Mouse (Mus musculus): ENCODE measurements around the gene Zfp622. TPM values are rescaled to one million over a fixed set of nuclear protein-coding genes. Genes with fewer than 3 reads are reported as not detected.

Gene Zfp622
- polyA plus RNA-seq, 1 experiment from 2014 or later, result 38.1 TPM

- Histone ChIP-seq H3K4me3 (ENCODE audit: low read length) (no peak overlapping the region), H3K27me3 (ENCODE audit: control insufficient read depth, insufficient read depth, low read length) (no peaks in the 10 kb centered on the region), H3K36me3 (ENCODE audit: control insufficient read depth, insufficient read depth, low read length) (no peaks in the 10 kb centered on the region), H3K9ac (ENCODE audit: low read depth, low read length) (no peak overlapping the region), H3K27ac (ENCODE audit: low read depth, low read length) (no peak overlapping the region), H3K9me3 (ENCODE audit: control insufficient read depth, low read length) (no peaks in the 10 kb centered on the region), H3K4me1 (ENCODE audit: control insufficient read depth, insufficient read depth, low read length) (no peaks in the 10 kb centered on the region), H3K4me2 (replicated peaks; ENCODE audit: low read depth, low read length) (no peak overlapping the region)
- ATAC-seq (ENCODE audit: low FRiP score, low TSS enrichment), result no peak; the same call in 1 of the 2 replicates
- WGBS, result 87% methylated on average over 7 of the region's 7 CpGs
Observed at GRCm38 (mm10) chr15:25946482-25946881, 37.7 kb upstream of the Zfp622 start.

GRCm38 (mm10) chr15:25947383-25947782 lies 36.8 kb upstream of the Zfp622 start:
- Histone ChIP-seq H3K9ac (ENCODE audit: low read depth, low read length) (no peak overlapping the region), H3K27ac (ENCODE audit: low read depth, low read length) (no peak overlapping the region), H3K4me2 (replicated peaks; ENCODE audit: low read depth, low read length) (no peak overlapping the region), H3K9me3 (ENCODE audit: control insufficient read depth, low read length) (no peaks in the 10 kb centered on the region), H3K27me3 (ENCODE audit: control insufficient read depth, insufficient read depth, low read length) (no peaks in the 10 kb centered on the region), H3K4me3 (ENCODE audit: low read length) (no peak overlapping the region), H3K4me1 (ENCODE audit: control insufficient read depth, insufficient read depth, low read length) (no peaks in the 10 kb centered on the region), H3K36me3 (ENCODE audit: control insufficient read depth, insufficient read depth, low read length) (no peaks in the 10 kb centered on the region)
- WGBS, result 86% methylated on average over 8 of the region's 8 CpGs
- no peak for ATAC-seq (ENCODE audit: low FRiP score, low TSS enrichment)

GRCm38 (mm10) chr15:25948257-25949223 lies 35.6 kb upstream of the Zfp622 start:
- no peak for ATAC-seq (ENCODE audit: low FRiP score, low TSS enrichment)
- H3K9ac ChIP-seq (ENCODE audit: low read depth, low read length), result no peak overlapping the region
- H3K4me2 ChIP-seq (replicated peaks; ENCODE audit: low read depth, low read length), result no peak overlapping the region
- no peaks in the 10 kb centered on the region for H3K4me1 ChIP-seq (ENCODE audit: control insufficient read depth, insufficient read depth, low read length)
- H3K4me3 ChIP-seq (ENCODE audit: low read length), result no peak overlapping the region
- H3K27ac ChIP-seq (ENCODE audit: low read depth, low read length), result no peak overlapping the region
- H3K36me3 ChIP-seq (ENCODE audit: control insufficient read depth, insufficient read depth, low read length), result no peaks in the 10 kb centered on the region
- no peaks in the 10 kb centered on the region for H3K9me3 ChIP-seq (ENCODE audit: control insufficient read depth, low read length)
- H3K27me3 ChIP-seq (ENCODE audit: control insufficient read depth, insufficient read depth, low read length), result no peaks in the 10 kb centered on the region
- 80% methylated on average over 26 of the region's 26 CpGs for WGBS

- Histone ChIP-seq H3K36me3 (ENCODE audit: control insufficient read depth, insufficient read depth, low read length) (no peaks in the 10 kb centered on the region), H3K4me3 (ENCODE audit: low read length) (no peak overlapping the region), H3K9ac (ENCODE audit: low read depth, low read length) (no peak overlapping the region), H3K9me3 (ENCODE audit: control insufficient read depth, low read length) (no peaks in the 10 kb centered on the region), H3K4me2 (replicated peaks; ENCODE audit: low read depth, low read length) (no peak overlapping the region), H3K4me1 (ENCODE audit: control insufficient read depth, insufficient read depth, low read length) (no peaks in the 10 kb centered on the region), H3K27ac (ENCODE audit: low read depth, low read length) (no peak overlapping the region), H3K27me3 (ENCODE audit: control insufficient read depth, insufficient read depth, low read length) (no peaks in the 10 kb centered on the region)
- no peak for ATAC-seq (ENCODE audit: low FRiP score, low TSS enrichment)
- 88% methylated on average over 9 of the region's 9 CpGs for WGBS
Observed at GRCm38 (mm10) chr15:25949696-25950095, 34.5 kb upstream of the Zfp622 start.

- H3K27me3 ChIP-seq (ENCODE audit: control insufficient read depth, insufficient read depth, low read length), result no peaks in the 10 kb centered on the region
- WGBS, result 91% methylated on average over 5 of the region's 5 CpGs
- H3K4me2 ChIP-seq (replicated peaks; ENCODE audit: low read depth, low read length), result no peak overlapping the region
- no peak overlapping the region for H3K27ac ChIP-seq (ENCODE audit: low read depth, low read length)
- no peaks in the 10 kb centered on the region for H3K4me1 ChIP-seq (ENCODE audit: control insufficient read depth, insufficient read depth, low read length)
- no peak overlapping the region for H3K4me3 ChIP-seq (ENCODE audit: low read length)
- H3K36me3 ChIP-seq (ENCODE audit: control insufficient read depth, insufficient read depth, low read length), result no peaks in the 10 kb centered on the region
- no peak for ATAC-seq (ENCODE audit: low FRiP score, low TSS enrichment)
- no peak overlapping the region for H3K9ac ChIP-seq (ENCODE audit: low read depth, low read length)
- no peaks in the 10 kb centered on the region for H3K9me3 ChIP-seq (ENCODE audit: control insufficient read depth, low read length)
Observed at GRCm38 (mm10) chr15:25950584-25950983, 33.6 kb upstream of the Zfp622 start.

GRCm38 (mm10) chr15:25951037-25951436 lies 33.1 kb upstream of the Zfp622 start:
- no peak for ATAC-seq (ENCODE audit: low FRiP score, low TSS enrichment)
- WGBS, result 88% methylated on average over 4 of the region's 4 CpGs
- Histone ChIP-seq H3K27ac (ENCODE audit: low read depth, low read length) (no peak overlapping the region), H3K4me2 (replicated peaks; ENCODE audit: low read depth, low read length) (no peak overlapping the region), H3K36me3 (ENCODE audit: control insufficient read depth, insufficient read depth, low read length) (no peaks in the 10 kb centered on the region), H3K4me3 (ENCODE audit: low read length) (no peak overlapping the region), H3K4me1 (ENCODE audit: control insufficient read depth, insufficient read depth, low read length) (no peaks in the 10 kb centered on the region), H3K9me3 (ENCODE audit: control insufficient read depth, low read length) (no peaks in the 10 kb centered on the region), H3K27me3 (ENCODE audit: control insufficient read depth, insufficient read depth, low read length) (no peaks in the 10 kb centered on the region), H3K9ac (ENCODE audit: low read depth, low read length) (no peak overlapping the region)

- Histone ChIP-seq H3K4me2 (replicated peaks; ENCODE audit: low read depth, low read length) (no peak overlapping the region), H3K9ac (ENCODE audit: low read depth, low read length) (no peak overlapping the region), H3K9me3 (ENCODE audit: control insufficient read depth, low read length) (no peaks in the 10 kb centered on the region), H3K4me1 (ENCODE audit: control insufficient read depth, insufficient read depth, low read length) (peaks cover 4% of the 10 kb centered on the region; the same call in 1 of the 2 replicates), H3K4me3 (ENCODE audit: low read length) (no peak overlapping the region), H3K27me3 (ENCODE audit: control insufficient read depth, insufficient read depth, low read length) (no peaks in the 10 kb centered on the region), H3K27ac (ENCODE audit: low read depth, low read length) (no peak overlapping the region), H3K36me3 (ENCODE audit: control insufficient read depth, insufficient read depth, low read length) (no peaks in the 10 kb centered on the region)
- ATAC-seq (ENCODE audit: low FRiP score, low TSS enrichment), result 0 out of 2 replicates have a peak, but pooled peaks have one; percentile 13
- 76% methylated on average over 5 of the region's 5 CpGs for WGBS
Observed at GRCm38 (mm10) chr15:25956001-25956400, 28.2 kb upstream of the Zfp622 start.

- no peak overlapping the region for H3K9ac ChIP-seq (ENCODE audit: low read depth, low read length)
- 0 out of 2 replicates have a peak, but pooled peaks have one; percentile 53 for ATAC-seq (ENCODE audit: low FRiP score, low TSS enrichment)
- WGBS, result 41% methylated on average over 11 of the region's 11 CpGs
- H3K9me3 ChIP-seq (ENCODE audit: control insufficient read depth, low read length), result no peaks in the 10 kb centered on the region
- H3K4me2 ChIP-seq (replicated peaks; ENCODE audit: low read depth, low read length), result no peak overlapping the region
- no peaks in the 10 kb centered on the region for H3K36me3 ChIP-seq (ENCODE audit: control insufficient read depth, insufficient read depth, low read length)
- no peak overlapping the region for H3K4me3 ChIP-seq (ENCODE audit: low read length)
- no peaks in the 10 kb centered on the region for H3K27me3 ChIP-seq (ENCODE audit: control insufficient read depth, insufficient read depth, low read length)
- no peak overlapping the region for H3K27ac ChIP-seq (ENCODE audit: low read depth, low read length)
- peaks cover 4% of the 10 kb centered on the region; the same call in 1 of the 2 replicates for H3K4me1 ChIP-seq (ENCODE audit: control insufficient read depth, insufficient read depth, low read length)
Observed at GRCm38 (mm10) chr15:25956422-25957117, 27.6 kb upstream of the Zfp622 start.

- H3K4me1 ChIP-seq (ENCODE audit: control insufficient read depth, insufficient read depth, low read length), result peaks cover 4% of the 10 kb centered on the region; the same call in 1 of the 2 replicates
- no peaks in the 10 kb centered on the region for H3K36me3 ChIP-seq (ENCODE audit: control insufficient read depth, insufficient read depth, low read length)
- no peak overlapping the region for H3K27ac ChIP-seq (ENCODE audit: low read depth, low read length)
- H3K4me3 ChIP-seq (ENCODE audit: low read length), result no peak overlapping the region
- no peaks in the 10 kb centered on the region for H3K27me3 ChIP-seq (ENCODE audit: control insufficient read depth, insufficient read depth, low read length)
- no peak for ATAC-seq (ENCODE audit: low FRiP score, low TSS enrichment)
- 0 out of 2 replicates have a peak overlapping the region, but pooled peaks have one; percentile 2 for H3K9ac ChIP-seq (ENCODE audit: low read depth, low read length)
- 64% methylated on average over 10 of the region's 10 CpGs for WGBS
- H3K4me2 ChIP-seq (replicated peaks; ENCODE audit: low read depth, low read length), result no peak overlapping the region
- no peaks in the 10 kb centered on the region for H3K9me3 ChIP-seq (ENCODE audit: control insufficient read depth, low read length)
Observed at GRCm38 (mm10) chr15:25957651-25958050, 26.5 kb upstream of the Zfp622 start.

All from kidney, embryonic 14.5 days (tissue).